Mouse (Mus musculus): ENCODE measurements around the gene Pla2g2f.

Gene Pla2g2f

DNA sequence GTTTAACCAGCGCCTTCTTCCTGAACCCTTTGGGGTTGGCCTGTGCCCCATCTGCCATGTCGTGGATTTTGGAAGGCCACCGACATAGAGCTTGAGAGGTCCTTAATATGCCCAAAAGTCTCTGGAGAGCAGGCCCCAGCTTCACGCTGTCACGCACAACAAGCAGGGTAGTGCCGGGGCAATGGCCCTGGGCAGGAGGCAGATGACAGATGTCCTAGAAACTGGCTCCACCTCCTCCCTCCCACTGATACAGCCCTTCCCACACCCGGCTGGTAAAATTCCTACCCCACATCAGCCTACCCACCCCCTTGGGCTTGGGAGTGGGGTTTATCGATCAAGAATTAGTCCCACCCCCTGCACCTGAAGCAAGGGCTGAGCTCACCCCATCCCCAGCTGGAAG, at the start of gene Pla2g2f:
Gene Pla2g2f, minus strand, starts transcription at position 211 of the 400 bp plus-strand sequence.
- in situ Hi-C loops (cut with MboI, MseI): no loop called here

- in situ Hi-C loops (cut with MboI, MseI): no loop called here
Observed at GRCm38 (mm10) chr4:138806920-138807541, 49.6 kb upstream of the Pla2g2f start.

GRCm38 (mm10) chr4:138806160-138806559, 48.7 kb upstream of the Pla2g2f start:
- in situ Hi-C loops (cut with MboI, MseI): no loop called here

DNA sequence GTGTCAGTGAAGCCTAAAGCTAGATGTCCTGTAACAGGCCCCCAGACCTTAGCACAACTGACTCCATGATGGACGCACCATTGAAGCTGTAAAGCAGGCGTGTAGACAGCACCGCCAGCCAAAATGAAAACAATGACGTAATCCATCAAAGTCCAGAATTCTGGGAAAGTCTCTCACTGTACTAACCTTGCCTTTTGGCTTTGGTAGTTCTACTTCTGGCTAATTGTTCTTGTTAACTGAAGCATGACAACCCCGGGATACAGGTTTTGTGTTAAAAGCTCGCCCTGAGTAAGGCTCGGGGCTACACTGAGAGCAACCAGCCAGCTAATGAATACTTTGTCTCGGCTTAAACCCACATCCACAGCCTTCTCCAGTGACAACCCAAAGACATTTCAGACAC, 47.8 kb upstream of the Pla2g2f start:
- in situ Hi-C loops (cut with MboI, MseI): no loop called here

DNA sequence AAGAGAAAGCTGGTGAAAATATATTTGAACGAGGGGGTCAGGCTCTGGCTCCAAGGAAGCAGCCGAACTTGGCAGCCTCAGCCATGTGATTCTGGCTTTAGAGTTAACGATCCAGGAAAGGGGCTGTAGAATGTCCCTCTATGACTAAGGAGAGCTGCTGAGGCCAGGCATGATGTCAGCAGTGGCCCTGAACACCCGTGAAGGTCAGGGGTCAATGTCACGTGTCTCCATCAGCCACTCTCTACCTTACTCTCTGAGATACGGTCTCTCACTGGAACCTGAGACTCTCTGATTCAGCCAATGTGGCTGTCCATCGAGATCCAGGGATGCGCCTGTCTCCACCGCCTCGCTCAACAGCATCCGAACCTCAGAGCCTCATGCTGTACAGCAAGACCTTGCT, 45.5 kb upstream of the Pla2g2f start:
- in situ Hi-C loops (cut with MboI, MseI): no loop called here

DNA sequence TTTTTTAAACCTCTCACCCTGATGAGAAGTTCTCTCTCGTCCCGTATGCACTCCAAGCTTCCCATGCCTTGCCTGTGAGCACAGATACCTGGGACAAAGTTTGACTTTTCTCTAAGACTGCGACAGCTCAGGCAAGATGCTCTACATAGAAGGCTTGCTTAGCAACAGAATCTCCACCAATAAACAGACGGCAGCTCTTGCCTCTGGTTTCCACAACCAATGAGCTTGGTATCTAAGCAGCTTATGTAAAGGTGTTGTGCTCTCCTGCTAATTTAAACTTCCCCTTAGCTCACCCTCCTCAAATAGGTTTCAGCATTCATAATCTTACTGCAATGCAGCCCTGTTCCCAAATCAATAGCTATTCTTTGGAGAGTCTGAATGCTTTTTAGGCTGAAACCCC, 44.2 kb upstream of the Pla2g2f start:
- in situ Hi-C loops (cut with MboI, MseI): no loop called here

DNA sequence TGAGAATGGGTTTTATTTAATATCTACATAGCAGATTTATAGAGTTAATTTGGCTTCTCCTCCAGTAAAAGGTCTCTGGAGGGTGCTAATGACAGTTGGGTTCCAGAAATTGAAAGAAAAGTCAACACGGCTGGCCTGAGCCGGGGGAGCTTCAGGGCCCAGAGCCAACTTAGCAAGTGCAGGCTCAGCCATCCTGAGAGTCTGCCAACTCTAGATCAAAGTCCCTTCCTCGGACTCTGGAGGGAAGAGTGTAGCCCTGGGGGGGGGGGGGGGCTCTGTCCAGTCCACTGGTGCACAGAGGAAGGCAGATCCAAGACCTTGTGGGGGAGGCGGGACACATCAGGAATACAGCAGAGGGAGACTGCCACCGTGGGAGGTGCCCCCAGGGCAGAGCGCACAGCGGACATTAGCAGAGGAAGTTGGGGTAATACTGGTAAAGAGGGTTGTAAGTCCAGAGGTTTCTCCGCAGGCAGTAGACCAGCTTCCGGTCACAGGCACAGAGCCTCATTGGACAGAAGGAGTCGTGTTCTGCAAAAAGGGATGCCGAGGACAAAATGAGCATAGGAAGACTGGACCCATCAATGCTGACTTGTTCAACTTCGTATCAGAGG, 42.8 kb upstream of the Pla2g2f start:
- in situ Hi-C loops (cut with MboI, MseI): no loop called here

GRCm38 (mm10) chr4:138797217-138797570, 39.8 kb upstream of the Pla2g2f start:
- in situ Hi-C loops (cut with MboI, MseI): no loop called here

DNA sequence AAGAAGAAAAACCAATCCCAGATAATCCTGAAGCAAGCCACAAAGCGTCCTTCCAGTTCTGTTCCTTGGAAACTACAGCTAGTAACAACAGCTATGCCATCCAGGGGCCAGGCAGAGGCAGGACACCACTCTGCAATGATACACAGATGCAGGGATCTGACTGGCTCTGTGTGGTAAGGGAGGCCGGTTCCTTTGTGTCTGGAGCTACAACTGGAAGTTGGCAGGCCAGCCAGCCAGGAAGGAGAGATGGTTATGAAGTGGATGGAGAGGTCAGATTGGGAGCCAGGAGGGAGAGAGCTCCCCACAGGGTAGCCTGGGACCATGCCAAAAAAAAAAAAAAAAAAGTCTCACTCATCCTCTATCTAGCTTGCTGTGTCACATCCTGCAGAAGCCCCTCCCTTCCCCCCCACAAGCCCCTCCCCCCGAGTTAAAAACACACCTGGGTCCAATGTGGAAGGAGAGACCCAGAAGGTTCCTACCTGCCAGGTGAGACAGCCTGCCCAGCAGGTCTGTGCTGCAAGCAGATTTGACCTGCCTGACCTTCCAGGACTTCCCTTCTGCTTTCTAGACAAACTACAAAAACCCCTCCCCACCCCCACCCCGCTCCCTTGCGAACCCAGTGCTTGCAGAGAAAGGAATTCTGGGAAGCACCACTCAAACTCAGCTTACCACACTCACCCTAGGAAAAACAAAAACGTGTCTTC, 39.2 kb upstream of the Pla2g2f start:
- in situ Hi-C loops (cut with MboI, MseI): no loop called here

DNA sequence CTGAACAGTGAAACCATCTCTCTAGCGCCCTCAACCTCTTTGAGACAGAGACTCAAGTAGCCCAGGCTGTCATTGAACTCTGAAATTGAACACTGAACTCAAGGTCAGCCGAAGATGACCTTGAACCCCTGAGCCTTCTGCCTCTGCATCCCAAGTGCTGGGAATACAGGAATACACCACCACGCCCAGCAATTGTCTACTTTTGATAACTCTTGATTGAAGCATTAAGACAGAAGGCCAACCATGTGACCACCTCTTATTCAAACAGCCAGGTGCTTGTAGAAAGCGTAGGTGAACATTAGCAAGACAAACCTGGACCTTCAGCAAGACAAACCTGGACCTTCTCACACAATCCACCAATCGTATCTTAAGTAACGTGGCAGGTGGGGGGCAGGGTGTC, 36.9 kb upstream of the Pla2g2f start:
- in situ Hi-C loops (cut with MboI, MseI): no loop called here

DNA sequence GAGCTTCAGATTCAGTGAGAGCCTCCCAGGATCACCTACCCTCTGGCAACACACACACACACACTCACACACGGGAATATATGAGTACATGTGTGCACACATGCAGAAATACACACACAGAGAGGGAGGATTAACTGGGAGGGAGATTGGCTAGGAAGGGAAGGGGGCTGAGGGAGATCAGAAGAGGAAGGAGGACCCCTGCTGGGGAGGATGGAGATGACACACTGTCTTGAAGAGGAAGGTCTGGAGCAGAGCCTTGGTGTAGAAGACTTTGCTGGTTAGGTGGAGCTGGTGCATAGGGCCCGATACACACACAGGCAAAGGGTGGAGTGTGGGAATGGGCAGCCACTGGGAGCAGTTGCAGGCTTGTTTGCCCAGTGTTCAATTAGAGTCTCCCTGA, 35.9 kb upstream of the Pla2g2f start:
- in situ Hi-C loops (cut with MboI, MseI): no loop called here

- in situ Hi-C loops (cut with MboI, MseI): no loop called here
Observed at GRCm38 (mm10) chr4:138792599-138792998, 35.2 kb upstream of the Pla2g2f start.

GRCm38 (mm10) chr4:138791452-138791851, 34.0 kb upstream of the Pla2g2f start:
- in situ Hi-C loops (cut with MboI, MseI): no loop called here

GRCm38 (mm10) chr4:138788381-138788780, 31.0 kb upstream of the Pla2g2f start:
- in situ Hi-C loops (cut with MboI, MseI): no loop called here

GRCm38 (mm10) chr4:138786141-138786540, 28.7 kb upstream of the Pla2g2f start:
- in situ Hi-C loops (cut with MboI, MseI): no loop called here

GRCm38 (mm10) chr4:138785721-138786120, 28.3 kb upstream of the Pla2g2f start:
- in situ Hi-C loops (cut with MboI, MseI): no loop called here

DNA sequence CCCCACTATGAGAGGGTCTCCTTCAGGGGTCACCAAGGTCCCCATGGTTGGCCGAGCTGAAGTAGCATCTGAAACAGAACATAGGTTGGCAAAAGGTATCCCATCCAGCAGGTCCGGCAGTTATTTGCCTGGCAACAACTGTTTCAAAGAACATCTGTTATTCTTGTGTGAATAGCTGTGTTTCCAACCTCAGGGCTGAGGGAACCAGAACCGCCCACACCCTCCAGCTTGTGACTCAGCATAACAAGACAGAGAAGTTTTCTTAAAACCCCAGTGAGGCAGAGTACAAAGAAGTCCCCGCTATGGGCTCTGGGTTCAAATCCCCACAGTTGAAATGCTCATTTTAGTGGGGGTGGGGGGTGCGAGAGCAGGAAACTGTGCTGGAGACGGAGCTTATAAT, 24.7 kb upstream of the Pla2g2f start:
- in situ Hi-C loops (cut with MboI, MseI): no loop called here

GRCm38 (mm10) chr4:138780300-138780699, 22.9 kb upstream of the Pla2g2f start:
- in situ Hi-C loops (cut with MboI, MseI): no loop called here

GRCm38 (mm10) chr4:138777417-138778407, 20.3 kb upstream of the Pla2g2f start:
- in situ Hi-C loops (cut with MboI, MseI): no loop called here

DNA sequence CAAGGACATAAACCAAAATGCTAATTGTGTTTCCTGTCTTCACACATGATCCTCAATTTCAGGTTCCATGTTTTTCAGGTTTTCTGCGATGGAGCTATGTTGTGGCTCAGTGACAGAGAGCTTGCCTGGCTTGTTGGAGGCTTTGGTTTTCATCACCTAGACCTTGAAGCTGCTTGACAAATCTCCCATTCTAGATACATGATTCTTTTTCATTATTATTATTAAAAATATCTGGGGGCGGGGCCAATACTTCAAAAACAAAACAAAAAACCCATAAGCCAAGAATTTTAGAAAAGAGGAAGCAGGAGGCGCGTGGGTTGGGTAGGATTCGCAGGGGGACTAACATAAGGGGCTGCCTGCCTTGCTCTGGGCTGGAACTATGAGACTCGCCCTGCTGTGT, 18.0 kb upstream of the Pla2g2f start, which contains the start of gene Pla2g2d:
Gene Pla2g2d, plus strand, starts transcription at position 301 of the 400 bp plus-strand sequence.
- in situ Hi-C loops (cut with MboI, MseI): no loop called here

DNA sequence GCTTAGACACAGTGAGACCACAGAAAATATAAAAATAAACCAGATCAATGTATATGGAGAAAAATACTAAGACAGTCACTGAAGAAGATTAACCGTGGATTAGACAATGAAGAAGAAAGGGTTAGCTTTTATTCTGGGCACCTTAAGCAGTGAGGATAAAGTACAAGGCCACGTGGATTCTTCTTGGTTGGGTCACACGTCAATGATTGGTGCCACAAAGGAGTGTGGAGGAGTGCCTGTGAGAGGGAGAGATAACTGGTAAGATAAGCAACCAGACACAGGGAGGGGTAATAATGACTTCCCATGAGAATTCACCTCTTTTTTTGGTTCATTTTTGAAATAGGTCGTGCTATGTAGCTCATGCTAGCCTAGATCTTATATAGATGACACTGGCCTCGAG, 15.0 kb upstream of the Pla2g2f start:
- in situ Hi-C loops (cut with MboI, MseI): no loop called here

DNA sequence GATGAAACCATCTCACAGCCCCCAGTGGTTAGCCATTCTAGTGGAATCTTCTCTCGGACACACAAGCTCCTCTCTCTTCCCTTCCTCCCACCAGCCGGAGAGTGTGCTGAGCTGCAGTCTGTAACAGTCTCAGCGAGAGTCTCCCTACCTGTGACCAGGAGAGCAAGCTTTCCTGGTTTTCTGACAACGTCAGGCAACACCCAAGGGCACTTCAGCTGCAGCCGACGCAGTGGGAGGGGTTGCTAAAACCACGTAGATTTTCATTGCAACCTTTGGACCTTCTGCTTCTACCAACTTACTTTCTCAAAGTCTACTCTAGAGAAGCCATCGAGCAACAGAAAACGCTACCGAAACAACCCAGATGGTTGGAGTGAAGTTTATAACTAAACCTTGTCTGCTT, 14.5 kb upstream of the Pla2g2f start:
- in situ Hi-C loops (cut with MboI, MseI): no loop called here
